Mouse (Mus musculus) cortical plate, adult 2 months (tissue): Measurements from ENCODE around the gene Upf2.
"Not testable (repeated sequence)": the region's sequence is repeated elsewhere in the genome, so short reads cannot be mapped to it uniquely, and the experiment has no call there.

Experiments used
- CTCF ChIP-seq: fragments of 200-500 bp; IDR thresholded peaks from 2 replicates; pipeline ENCODE4 v1.5.1; 2011; ENCODE audit warnings: mild to moderate bottlenecking, control low read depth, low read length; ENCODE audit not compliant: insufficient read depth; ENCODE audit errors: extremely low read depth
- POLR2A ChIP-seq: fragments of 200-500 bp; IDR thresholded peaks from 2 replicates; pipeline ENCODE4 v1.6.1; 2011; ENCODE audit warnings: mild to moderate bottlenecking, low read length, control low read depth; ENCODE audit not compliant: insufficient read depth; ENCODE audit errors: extremely low read depth

DNA sequence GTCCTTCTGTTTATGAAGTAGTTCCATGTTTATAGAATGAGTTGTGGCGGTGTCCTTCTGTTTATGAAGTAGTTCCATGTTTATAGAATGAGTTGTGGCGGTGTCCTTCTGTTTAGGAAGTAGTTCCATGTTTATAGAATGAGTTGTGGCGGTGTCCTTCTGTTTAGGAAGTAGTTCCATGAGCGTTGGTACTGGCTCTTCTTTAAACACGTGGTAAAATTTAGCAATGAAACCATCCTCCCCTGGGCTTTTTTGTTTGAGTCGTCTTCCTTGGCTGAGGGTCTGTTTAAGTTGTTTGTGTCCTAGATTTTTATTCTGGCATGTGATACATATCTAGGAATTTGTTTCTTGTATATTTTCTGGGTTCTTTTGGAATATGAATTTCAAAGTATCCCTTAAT lies 63.9 kb downstream of the Upf2 start:
- not testable (repeated sequence) for TF ChIP-seq CTCF, POLR2A
